In the genomic region with DNA sequence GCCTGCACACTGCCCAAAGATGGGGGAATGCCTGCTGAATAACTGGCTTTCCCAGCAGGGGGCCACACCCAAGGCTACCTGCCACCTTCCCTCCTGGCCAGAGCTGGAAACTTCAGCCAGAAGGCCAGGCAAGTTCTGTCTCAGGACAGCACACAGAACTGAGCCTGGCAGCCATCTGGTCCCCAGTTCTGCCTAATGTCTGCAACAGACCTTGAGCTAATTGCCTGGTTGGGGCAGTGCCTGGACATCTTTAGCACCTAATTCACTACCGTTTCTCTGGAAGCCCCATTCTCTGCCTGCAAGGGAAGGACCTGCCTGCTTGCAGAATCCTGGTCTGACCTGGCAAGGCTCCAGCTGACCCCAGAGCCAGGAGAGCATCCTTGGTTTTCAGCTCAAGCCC, we compare ENCODE assay signal across 18 mouse cellular contexts. TPM values are rescaled to one million over a fixed set of nuclear protein-coding genes. Genes with fewer than 3 reads are reported as not detected.
DNase-seq lines count a peak whose midpoint lies in the region; ATAC-seq and TF ChIP-seq lines count a peak whose summit lies in the region.
"Had no signal": no experiment of that assay in that cellular context is flagged by ENCODE, and none has a peak within 500 bp of the region (broad histone marks: within the 10 kb centered on the region; RNA-seq: fewer than 3 reads in every experiment).

No protein-coding gene starts in this region.

- WGBS in forebrain, embryonic 15.5 days: 7% methylated on average over 1 of the region's 1 CpGs
- WGBS in forebrain, postnatal 0 days: 13% methylated on average over 1 of the region's 1 CpGs
- 14% methylated on average over 1 of the region's 1 CpGs for WGBS in midbrain, postnatal 0 days
- WGBS in midbrain, embryonic 16.5 days: 38% methylated on average over 1 of the region's 1 CpGs
- WGBS in kidney, embryonic 14.5 days: 0% methylated on average over 1 of the region's 1 CpGs
- WGBS in midbrain, embryonic 15.5 days: 35% methylated on average over 1 of the region's 1 CpGs
- WGBS in neural tube, embryonic 15.5 days: 9% methylated on average over 1 of the region's 1 CpGs

- no peak overlapping the region for H3K4me2 ChIP-seq in forebrain, embryonic 15.5 days (replicated peaks)
- H3K4me2 ChIP-seq in forebrain, postnatal 0 days (ENCODE audit: low read depth): no peak overlapping the region
- H3K4me2 ChIP-seq in midbrain, postnatal 0 days (ENCODE audit: low read depth, low read length, poor library complexity, severe bottlenecking): no peak overlapping the region
- no peak overlapping the region for H3K4me2 ChIP-seq in midbrain, embryonic 16.5 days (ENCODE audit: low read length)
- no peak overlapping the region for H3K4me2 ChIP-seq in kidney, embryonic 14.5 days (replicated peaks; ENCODE audit: low read depth, low read length)
- H3K4me2 ChIP-seq in midbrain, embryonic 15.5 days: no peak overlapping the region
- no peak overlapping the region for H3K4me2 ChIP-seq in neural tube, embryonic 15.5 days
- H3K4me2 ChIP-seq: embryonic facial prominence, embryonic 12.5 days; heart, embryonic 11.5 days; liver, embryonic 15.5 days had no signal

- no peaks in the 10 kb centered on the region for H3K36me3 ChIP-seq in forebrain, embryonic 15.5 days
- H3K36me3 ChIP-seq in forebrain, postnatal 0 days (ENCODE audit: insufficient read depth): no peaks in the 10 kb centered on the region
- no peaks in the 10 kb centered on the region for H3K36me3 ChIP-seq in midbrain, postnatal 0 days (ENCODE audit: insufficient read depth, low read length)
- no peaks in the 10 kb centered on the region for H3K36me3 ChIP-seq in midbrain, embryonic 16.5 days (ENCODE audit: control insufficient read depth, insufficient read depth, low read length)
- H3K36me3 ChIP-seq in kidney, embryonic 14.5 days (ENCODE audit: control insufficient read depth, insufficient read depth, low read length): no peaks in the 10 kb centered on the region
- H3K36me3 ChIP-seq in midbrain, embryonic 15.5 days (replicated peaks): no peaks in the 10 kb centered on the region
- H3K36me3 ChIP-seq in neural tube, embryonic 15.5 days: no peaks in the 10 kb centered on the region
- H3K36me3 ChIP-seq: embryonic facial prominence, embryonic 12.5 days; liver, embryonic 15.5 days had no signal

- H3K27me3 ChIP-seq in forebrain, embryonic 15.5 days: no peaks in the 10 kb centered on the region
- H3K27me3 ChIP-seq in forebrain, postnatal 0 days (ENCODE audit: insufficient read depth, low read length): no peaks in the 10 kb centered on the region
- no peaks in the 10 kb centered on the region for H3K27me3 ChIP-seq in midbrain, postnatal 0 days (ENCODE audit: insufficient read depth, low read length)
- H3K27me3 ChIP-seq in midbrain, embryonic 16.5 days (ENCODE audit: control insufficient read depth, insufficient read depth, low read depth, low read length): no peaks in the 10 kb centered on the region
- H3K27me3 ChIP-seq in kidney, embryonic 14.5 days (ENCODE audit: control insufficient read depth, insufficient read depth, low read length): no peaks in the 10 kb centered on the region
- H3K27me3 ChIP-seq in midbrain, embryonic 15.5 days (replicated peaks): no peaks in the 10 kb centered on the region
- no peaks in the 10 kb centered on the region for H3K27me3 ChIP-seq in neural tube, embryonic 15.5 days (replicated peaks)
- H3K27me3 ChIP-seq: liver, embryonic 15.5 days had no signal

- no peaks in the 10 kb centered on the region for H3K9me3 ChIP-seq in forebrain, embryonic 15.5 days
- no peaks in the 10 kb centered on the region for H3K9me3 ChIP-seq in forebrain, postnatal 0 days (ENCODE audit: low read length)
- H3K9me3 ChIP-seq in midbrain, postnatal 0 days (ENCODE audit: low read length): no peaks in the 10 kb centered on the region
- no peaks in the 10 kb centered on the region for H3K9me3 ChIP-seq in midbrain, embryonic 16.5 days (replicated peaks; ENCODE audit: control insufficient read depth, low read length, poor library complexity, severe bottlenecking)
- H3K9me3 ChIP-seq in kidney, embryonic 14.5 days (ENCODE audit: control insufficient read depth, low read length): no peaks in the 10 kb centered on the region
- H3K9me3 ChIP-seq in midbrain, embryonic 15.5 days: no peaks in the 10 kb centered on the region
- H3K9me3 ChIP-seq in neural tube, embryonic 15.5 days (replicated peaks): no peaks in the 10 kb centered on the region
- H3K9me3 ChIP-seq: embryonic facial prominence, embryonic 12.5 days; liver, embryonic 15.5 days; midbrain, embryonic 10.5 days had no signal

- DNase-seq in forebrain, postnatal 0 days: no peak
- peak; percentile 50 for DNase-seq in midbrain, postnatal 0 days (ENCODE audit: low spot score)
- DNase-seq in cerebellum, postnatal 36 days: peak; percentile 43 to 55
- DNase-seq: gastrocnemius, postnatal 36 days; heart, postnatal 36 days; spleen, adult 18-20 months had no signal

- H3K4me3 ChIP-seq in forebrain, embryonic 15.5 days: no peak overlapping the region
- no peak overlapping the region for H3K4me3 ChIP-seq in forebrain, postnatal 0 days (ENCODE audit: low read depth, low read length)
- no peak overlapping the region for H3K4me3 ChIP-seq in midbrain, postnatal 0 days (ENCODE audit: low read depth, low read length)
- H3K4me3 ChIP-seq in midbrain, embryonic 16.5 days (ENCODE audit: low read depth, low read length): no peak overlapping the region
- no peak overlapping the region for H3K4me3 ChIP-seq in kidney, embryonic 14.5 days (ENCODE audit: low read length)
- no peak overlapping the region for H3K4me3 ChIP-seq in midbrain, embryonic 15.5 days
- H3K4me3 ChIP-seq in neural tube, embryonic 15.5 days (replicated peaks): no peak overlapping the region
- H3K4me3 ChIP-seq: embryonic facial prominence, embryonic 12.5 days; liver, embryonic 15.5 days; midbrain, embryonic 10.5 days had no signal

- no peak overlapping the region for H3K9ac ChIP-seq in forebrain, embryonic 15.5 days (replicated peaks)
- H3K9ac ChIP-seq in forebrain, postnatal 0 days: no peak overlapping the region
- H3K9ac ChIP-seq in midbrain, postnatal 0 days (replicated peaks; ENCODE audit: low read length, poor library complexity, severe bottlenecking): no peak overlapping the region
- H3K9ac ChIP-seq in midbrain, embryonic 16.5 days (ENCODE audit: low read depth, low read length): no peak overlapping the region
- no peak overlapping the region for H3K9ac ChIP-seq in kidney, embryonic 14.5 days (ENCODE audit: low read depth, low read length)
- no peak overlapping the region for H3K9ac ChIP-seq in midbrain, embryonic 15.5 days
- no peak overlapping the region for H3K9ac ChIP-seq in neural tube, embryonic 15.5 days (replicated peaks)
- H3K9ac ChIP-seq: embryonic facial prominence, embryonic 12.5 days; liver, embryonic 15.5 days had no signal

- no peaks in the 10 kb centered on the region for H3K4me1 ChIP-seq in forebrain, embryonic 15.5 days
- no peaks in the 10 kb centered on the region for H3K4me1 ChIP-seq in forebrain, postnatal 0 days (ENCODE audit: insufficient read depth)
- H3K4me1 ChIP-seq in midbrain, postnatal 0 days (ENCODE audit: insufficient read depth, low read length): no peaks in the 10 kb centered on the region
- H3K4me1 ChIP-seq in midbrain, embryonic 16.5 days (ENCODE audit: control insufficient read depth, insufficient read depth, low read length): no peaks in the 10 kb centered on the region
- H3K4me1 ChIP-seq in kidney, embryonic 14.5 days (ENCODE audit: control insufficient read depth, insufficient read depth, low read length): no peaks in the 10 kb centered on the region
- no peaks in the 10 kb centered on the region for H3K4me1 ChIP-seq in midbrain, embryonic 15.5 days
- no peaks in the 10 kb centered on the region for H3K4me1 ChIP-seq in neural tube, embryonic 15.5 days
- H3K4me1 ChIP-seq: embryonic facial prominence, embryonic 12.5 days; liver, embryonic 15.5 days; midbrain, embryonic 10.5 days had no signal

- no peak overlapping the region for H3K27ac ChIP-seq in forebrain, embryonic 15.5 days (replicated peaks)
- no peak overlapping the region for H3K27ac ChIP-seq in forebrain, postnatal 0 days (ENCODE audit: low read depth, low read length)
- no peak overlapping the region for H3K27ac ChIP-seq in midbrain, postnatal 0 days (ENCODE audit: low read depth, low read length)
- H3K27ac ChIP-seq in midbrain, embryonic 16.5 days (ENCODE audit: low read length): no peak overlapping the region
- H3K27ac ChIP-seq in kidney, embryonic 14.5 days (ENCODE audit: low read depth, low read length): no peak overlapping the region
- H3K27ac ChIP-seq in midbrain, embryonic 15.5 days: no peak overlapping the region
- no peak overlapping the region for H3K27ac ChIP-seq in neural tube, embryonic 15.5 days (replicated peaks)
- H3K27ac ChIP-seq: embryonic facial prominence, embryonic 12.5 days; kidney, postnatal 0 days; liver, embryonic 15.5 days; midbrain, embryonic 10.5 days had no signal

- ATAC-seq in forebrain, embryonic 15.5 days (replicated peaks): 0 out of 2 replicates have a peak, but pooled peaks have one; percentile 38
- ATAC-seq in forebrain, postnatal 0 days: no peak
- ATAC-seq in midbrain, postnatal 0 days (ENCODE audit: low FRiP score): no peak
- no peak for ATAC-seq in midbrain, embryonic 16.5 days
- no peak for ATAC-seq in kidney, embryonic 14.5 days (ENCODE audit: low FRiP score, low TSS enrichment)
- no peak for ATAC-seq in midbrain, embryonic 15.5 days (replicated peaks)
- ATAC-seq in neural tube, embryonic 15.5 days (ENCODE audit: low FRiP score): no peak
- ATAC-seq: inflammation-experienced regulatory T-cells, adult 6 months had no signal

- no peak for TF ChIP-seq CTCF in forebrain, postnatal 0 days (IDR thresholded peaks at IDR 0.05; ENCODE audit: low read depth)
- TF ChIP-seq CTCF in midbrain, postnatal 0 days (IDR thresholded peaks at IDR 0.05): no peak

RNA-seq across cellular contexts. Expression of gene Fgf18, which starts 34.8 kb away (rescaled TPM):
- polyA plus RNA-seq in forebrain, embryonic 15.5 days (2015; fragmentation: Nextera tagmentation; extraction: Ambion mirVana): 3.0 and 4.3 TPM in 2 replicates
- 5.9 and 8.1 TPM in 2 replicates for total RNA-seq in forebrain, postnatal 0 days (2014; rRNA removed)
- polyA plus RNA-seq in forebrain, postnatal 0 days (2015; fragmentation: Nextera tagmentation; extraction: Ambion mirVana): 3.9 and 5.2 TPM in 2 replicates
- 6.7 and 10.8 TPM in 2 replicates for total RNA-seq in midbrain, postnatal 0 days (2014; rRNA removed)
- polyA plus RNA-seq in midbrain, postnatal 0 days (2015; fragmentation: Nextera tagmentation; extraction: Ambion mirVana): 6.5 and 7.7 TPM in 2 replicates
- polyA plus RNA-seq in midbrain, embryonic 16.5 days (2015; fragmentation: Nextera tagmentation; extraction: Ambion mirVana): 2.7 and 4.8 TPM in 2 replicates
- 3.0 and 4.0 TPM in 2 replicates for polyA plus RNA-seq in kidney, embryonic 14.5 days (2014; fragmentation: Nextera tagmentation; extraction: Ambion mirVana)
- 3.8 and 5.0 TPM in 2 replicates for polyA plus RNA-seq in midbrain, embryonic 15.5 days (2015; fragmentation: Nextera tagmentation; extraction: Ambion mirVana)
- polyA plus RNA-seq in neural tube, embryonic 15.5 days (2015; fragmentation: Nextera tagmentation; extraction: Ambion mirVana): 9.2 and 9.7 TPM in 2 replicates
- total RNA-seq: common myeloid progenitor, adult 5-6 weeks had no signal
- polyA plus RNA-seq: inflammation-experienced regulatory T-cells, adult 6 months had no signal

RNA-seq across cellular contexts. Expression of gene Npm1, which starts 50.6 kb away (rescaled TPM):
- polyA plus RNA-seq in forebrain, embryonic 15.5 days (2015; fragmentation: Nextera tagmentation; extraction: Ambion mirVana): 492 and 513 TPM in 2 replicates
- 452 and 473 TPM in 2 replicates for total RNA-seq in forebrain, postnatal 0 days (2014; rRNA removed)
- 400 and 441 TPM in 2 replicates for polyA plus RNA-seq in forebrain, postnatal 0 days (2015; fragmentation: Nextera tagmentation; extraction: Ambion mirVana)
- total RNA-seq in midbrain, postnatal 0 days (2014; rRNA removed): 303 and 313 TPM in 2 replicates
- polyA plus RNA-seq in midbrain, postnatal 0 days (2015; fragmentation: Nextera tagmentation; extraction: Ambion mirVana): 321 and 334 TPM in 2 replicates
- 349 and 380 TPM in 2 replicates for polyA plus RNA-seq in midbrain, embryonic 16.5 days (2015; fragmentation: Nextera tagmentation; extraction: Ambion mirVana)
- polyA plus RNA-seq in kidney, embryonic 14.5 days (2014; fragmentation: Nextera tagmentation; extraction: Ambion mirVana): 1,562 and 1,907 TPM in 2 replicates
- polyA plus RNA-seq in midbrain, embryonic 15.5 days (2015; fragmentation: Nextera tagmentation; extraction: Ambion mirVana): 375 and 382 TPM in 2 replicates
- 369 and 576 TPM in 2 replicates for polyA plus RNA-seq in neural tube, embryonic 15.5 days (2015; fragmentation: Nextera tagmentation; extraction: Ambion mirVana)
